Mouse (Mus musculus): Measurements from ENCODE around the gene Stat5b. TPM values are rescaled to one million over a fixed set of nuclear protein-coding genes. Genes with fewer than 3 reads are reported as not detected.
A peak's percentile ranks its signal among the peaks of the same experiment; 100 is the strongest.

Gene Stat5b
- total RNA-seq, 2 experiments from 2014 or later = 20.1 to 23.1 TPM

GRCm38 (mm10) chr11:100845793-100846192 is 4.7 kb downstream of the Stat5b start:
- DNase-seq (ENCODE audit: low spot score in 2 of 2) = no peak
- intact Hi-C loops (cut with DNase I) = no loop called here

GRCm38 (mm10) chr11:100844121-100844520 is 6.4 kb downstream of the Stat5b start:
- no peak for DNase-seq (ENCODE audit: low spot score in 2 of 2)
- intact Hi-C loops (cut with DNase I) = no loop called here

GRCm38 (mm10) chr11:100843070-100843669 is 7.4 kb downstream of the Stat5b start:
- intact Hi-C loops (cut with DNase I) = no loop called here
- DNase-seq (ENCODE audit: low spot score in 2 of 2) = no peak

GRCm38 (mm10) chr11:100842025-100842424 is 8.5 kb downstream of the Stat5b start:
- intact Hi-C loops (cut with DNase I) = no loop called here
- DNase-seq (ENCODE audit: low spot score in 2 of 2) = no peak

- DNase-seq (ENCODE audit: low spot score in 2 of 2) = no peak
- intact Hi-C loops (cut with DNase I) = no loop called here
Measured at GRCm38 (mm10) chr11:100840866-100841265, 9.7 kb downstream of the Stat5b start.

GRCm38 (mm10) chr11:100839523-100839922 is 11.0 kb downstream of the Stat5b start:
- intact Hi-C loops (cut with DNase I) = no loop called here
- no peak for DNase-seq (ENCODE audit: low spot score in 2 of 2)

GRCm38 (mm10) chr11:100838894-100839293 is 11.6 kb downstream of the Stat5b start:
- intact Hi-C loops (cut with DNase I) = no loop called here
- no peak for DNase-seq (ENCODE audit: low spot score in 2 of 2)

- intact Hi-C loops (cut with DNase I) = no loop called here
- no peak for DNase-seq (ENCODE audit: low spot score in 2 of 2)
Measured at GRCm38 (mm10) chr11:100836923-100837702, 13.4 kb downstream of the Stat5b start.

GRCm38 (mm10) chr11:100833466-100833865 is 17.1 kb downstream of the Stat5b start:
- intact Hi-C loops (cut with DNase I) = no loop called here

GRCm38 (mm10) chr11:100831396-100831795 is 19.1 kb downstream of the Stat5b start:
- no peak for DNase-seq (ENCODE audit: low spot score in 2 of 2)

More at GRCm38 (mm10) chr11:100833466-100833865, 17.1 kb downstream of the Stat5b start:
- DNase-seq (ENCODE audit: low spot score in 2 of 2) = no peak

GRCm38 (mm10) chr11:100829691-100830090 is 20.8 kb downstream of the Stat5b start:
- intact Hi-C loops (cut with DNase I) = no loop called here
- DNase-seq (ENCODE audit: low spot score in 2 of 2) = no peak

More at GRCm38 (mm10) chr11:100831396-100831795, 19.1 kb downstream of the Stat5b start:
- intact Hi-C loops (cut with DNase I) = no loop called here

- intact Hi-C loops (cut with DNase I) = no loop called here
- DNase-seq (ENCODE audit: low spot score in 2 of 2) = no peak
Measured at GRCm38 (mm10) chr11:100828676-100829151, 21.8 kb downstream of the Stat5b start.

- intact Hi-C loops (cut with DNase I) = no loop called here
- DNase-seq (ENCODE audit: low spot score in 2 of 2) = peak; percentile 63 to 75
Measured at GRCm38 (mm10) chr11:100826161-100826866, 24.2 kb downstream of the Stat5b start.

GRCm38 (mm10) chr11:100825451-100825850 is 25.1 kb downstream of the Stat5b start:
- DNase-seq (ENCODE audit: low spot score in 2 of 2) = no peak
- intact Hi-C loops (cut with DNase I) = no loop called here

- intact Hi-C loops (cut with DNase I) = no loop called here
- DNase-seq (ENCODE audit: low spot score in 2 of 2) = no peak
Measured at GRCm38 (mm10) chr11:100824496-100824895, 26.0 kb downstream of the Stat5b start.

- intact Hi-C loops (cut with DNase I) = no loop called here
- DNase-seq (ENCODE audit: low spot score in 2 of 2) = peak; percentile 16 to 41
Measured at GRCm38 (mm10) chr11:100823543-100824313, 26.8 kb downstream of the Stat5b start.

GRCm38 (mm10) chr11:100822365-100822764 is 28.2 kb downstream of the Stat5b start:
- peak in 1 of 2 experiments; percentile 28 for DNase-seq (ENCODE audit: low spot score in 2 of 2)
- intact Hi-C loops (cut with DNase I) = no loop called here

- intact Hi-C loops (cut with DNase I) = no loop called here
- DNase-seq (ENCODE audit: low spot score in 2 of 2) = no peak
Measured at GRCm38 (mm10) chr11:100821605-100822220, 28.8 kb downstream of the Stat5b start.

- DNase-seq (ENCODE audit: low spot score in 2 of 2) = no peak
Measured at GRCm38 (mm10) chr11:100820047-100820446, 30.5 kb downstream of the Stat5b start.

More at GRCm38 (mm10) chr11:100820047-100820446, 30.5 kb downstream of the Stat5b start:
- intact Hi-C loops (cut with DNase I) = no loop called here
